ENCODE assay signal across 9 mouse cellular contexts in the genomic region with DNA sequence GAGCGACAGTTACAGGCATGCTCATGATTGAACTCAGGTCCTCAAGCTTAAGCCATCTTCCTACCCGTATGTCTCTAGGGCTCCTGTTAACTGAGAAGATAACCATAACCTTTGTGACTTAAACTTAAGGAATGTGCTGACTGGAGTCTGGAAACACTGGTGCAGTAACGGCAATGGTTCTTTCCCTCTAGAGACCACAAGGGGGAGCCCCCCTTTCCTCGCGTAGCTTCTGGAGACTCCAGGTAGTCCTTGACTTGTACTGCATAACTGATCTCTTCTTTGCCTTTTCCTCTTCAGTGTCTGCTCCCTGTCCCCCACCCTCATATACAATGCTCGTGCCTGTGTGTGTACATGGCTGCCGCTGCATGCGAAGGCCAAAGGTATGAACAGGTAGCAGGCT.
A peak's percentile ranks its signal among the peaks of the same experiment; 100 is the strongest.
DNase-seq lines count a peak whose midpoint lies in the region; ATAC-seq lines count a peak whose summit lies in the region.
"Had no signal": no experiment of that assay in that cellular context is flagged by ENCODE, and none has a peak within 500 bp of the region (broad histone marks: within the 10 kb centered on the region; RNA-seq: fewer than 3 reads in every experiment).

No protein-coding gene starts in this region.

- peak; percentile 52 for DNase-seq in midbrain, embryonic 14.5 days
- peak; percentile 46 for DNase-seq in embryonic facial prominence, embryonic 10.5 days (ENCODE audit: low spot score)
- peak; percentile 45 for DNase-seq in retina, postnatal 1 day
- no peak for DNase-seq in testis, postnatal 14 days (ENCODE audit: low spot score)
- DNase-seq in gastrocnemius, postnatal 25 days = no peak
- DNase-seq: layer of hippocampus, adult 9-11 months had no signal

- ATAC-seq in forebrain, embryonic 16.5 days = 0 out of 2 replicates have a peak, but pooled peaks have one; percentile 23
- no peak for ATAC-seq in forebrain, embryonic 12.5 days (ENCODE audit: low FRiP score)
- ATAC-seq in midbrain, embryonic 14.5 days (ENCODE audit: low FRiP score, low TSS enrichment) = no peak
- no peak for ATAC-seq in midbrain, embryonic 15.5 days (replicated peaks)

- no peaks in the 10 kb centered on the region for H3K4me1 ChIP-seq in forebrain, embryonic 16.5 days (replicated peaks; ENCODE audit: control insufficient read depth, insufficient read depth, low read length)
- no peaks in the 10 kb centered on the region for H3K4me1 ChIP-seq in forebrain, embryonic 12.5 days
- no peaks in the 10 kb centered on the region for H3K4me1 ChIP-seq in midbrain, embryonic 14.5 days (ENCODE audit: control insufficient read depth, insufficient read depth, low read length)
- no peaks in the 10 kb centered on the region for H3K4me1 ChIP-seq in midbrain, embryonic 15.5 days
- peaks cover 8% of the 10 kb centered on the region for H3K4me1 ChIP-seq in embryonic facial prominence, embryonic 10.5 days

- H3K27me3 ChIP-seq in forebrain, embryonic 16.5 days (replicated peaks; ENCODE audit: control insufficient read depth, insufficient read depth, low read length) = no peaks in the 10 kb centered on the region
- H3K27me3 ChIP-seq in forebrain, embryonic 12.5 days = no peaks in the 10 kb centered on the region
- H3K27me3 ChIP-seq in midbrain, embryonic 14.5 days (ENCODE audit: control insufficient read depth, insufficient read depth, low read length) = no peaks in the 10 kb centered on the region
- H3K27me3 ChIP-seq in midbrain, embryonic 15.5 days (replicated peaks) = no peaks in the 10 kb centered on the region
- no peaks in the 10 kb centered on the region for H3K27me3 ChIP-seq in embryonic facial prominence, embryonic 10.5 days (replicated peaks; ENCODE audit: low read depth, poor library complexity, severe bottlenecking)

- H3K9me3 ChIP-seq in forebrain, embryonic 16.5 days (ENCODE audit: control insufficient read depth, low read length) = no peaks in the 10 kb centered on the region
- H3K9me3 ChIP-seq in forebrain, embryonic 12.5 days = no peaks in the 10 kb centered on the region
- no peaks in the 10 kb centered on the region for H3K9me3 ChIP-seq in midbrain, embryonic 14.5 days (ENCODE audit: control insufficient read depth, low read length)
- no peaks in the 10 kb centered on the region for H3K9me3 ChIP-seq in midbrain, embryonic 15.5 days
- no peaks in the 10 kb centered on the region for H3K9me3 ChIP-seq in embryonic facial prominence, embryonic 10.5 days

- no peak overlapping the region for H3K9ac ChIP-seq in forebrain, embryonic 16.5 days (replicated peaks; ENCODE audit: low read depth, low read length)
- H3K9ac ChIP-seq in forebrain, embryonic 12.5 days = no peak overlapping the region
- no peak overlapping the region for H3K9ac ChIP-seq in midbrain, embryonic 14.5 days (replicated peaks; ENCODE audit: low read length)
- no peak overlapping the region for H3K9ac ChIP-seq in midbrain, embryonic 15.5 days

- H3K27ac ChIP-seq in forebrain, embryonic 16.5 days (ENCODE audit: low read length) = no peak overlapping the region
- no peak overlapping the region for H3K27ac ChIP-seq in forebrain, embryonic 12.5 days
- no peak overlapping the region for H3K27ac ChIP-seq in midbrain, embryonic 14.5 days (replicated peaks; ENCODE audit: low read depth, low read length)
- H3K27ac ChIP-seq in midbrain, embryonic 15.5 days = no peak overlapping the region
- H3K27ac ChIP-seq in embryonic facial prominence, embryonic 10.5 days (replicated peaks) = no peak overlapping the region

- 68% methylated on average over 8 of the region's 8 CpGs for WGBS in forebrain, embryonic 16.5 days
- 67% methylated on average over 8 of the region's 8 CpGs for WGBS in forebrain, embryonic 12.5 days
- WGBS in midbrain, embryonic 14.5 days = 72% methylated on average over 8 of the region's 8 CpGs
- 69% methylated on average over 8 of the region's 8 CpGs for WGBS in midbrain, embryonic 15.5 days
- 69% methylated on average over 8 of the region's 8 CpGs for WGBS in embryonic facial prominence, embryonic 10.5 days

- H3K4me2 ChIP-seq in forebrain, embryonic 16.5 days (ENCODE audit: low read length) = no peak overlapping the region
- H3K4me2 ChIP-seq in forebrain, embryonic 12.5 days = no peak overlapping the region
- no peak overlapping the region for H3K4me2 ChIP-seq in midbrain, embryonic 14.5 days (ENCODE audit: low read length)
- no peak overlapping the region for H3K4me2 ChIP-seq in midbrain, embryonic 15.5 days

- H3K4me3 ChIP-seq in forebrain, embryonic 16.5 days (replicated peaks; ENCODE audit: low read length) = no peak overlapping the region
- no peak overlapping the region for H3K4me3 ChIP-seq in forebrain, embryonic 12.5 days (replicated peaks)
- H3K4me3 ChIP-seq in midbrain, embryonic 14.5 days (replicated peaks; ENCODE audit: low read depth, low read length) = no peak overlapping the region
- no peak overlapping the region for H3K4me3 ChIP-seq in midbrain, embryonic 15.5 days
- H3K4me3 ChIP-seq in embryonic facial prominence, embryonic 10.5 days = no peak overlapping the region

- no peaks in the 10 kb centered on the region for H3K36me3 ChIP-seq in forebrain, embryonic 16.5 days (ENCODE audit: control insufficient read depth, insufficient read depth)
- H3K36me3 ChIP-seq in forebrain, embryonic 12.5 days (replicated peaks) = no peaks in the 10 kb centered on the region
- no peaks in the 10 kb centered on the region for H3K36me3 ChIP-seq in midbrain, embryonic 14.5 days (ENCODE audit: control insufficient read depth, insufficient read depth, low read length)
- H3K36me3 ChIP-seq in midbrain, embryonic 15.5 days (replicated peaks) = no peaks in the 10 kb centered on the region
- H3K36me3 ChIP-seq in embryonic facial prominence, embryonic 10.5 days (replicated peaks) = no peaks in the 10 kb centered on the region

Comparison
In these comparisons a context has a peak if more than half of its experiments do, and no peak if none do; other contexts are left out.
1. DNase-seq: peak in midbrain, embryonic 14.5 days (single experiment), embryonic facial prominence, embryonic 10.5 days (single experiment) and retina, postnatal 1 day (single experiment); none in testis, postnatal 14 days (single experiment) and gastrocnemius, postnatal 25 days (single experiment).